Mouse (Mus musculus) G1E (cell line): Measurements from ENCODE around the gene Mfsd4b2. TPM values are rescaled to one million over a fixed set of nuclear protein-coding genes. Genes with fewer than 3 reads are reported as not detected.
A peak's percentile ranks its signal among the peaks of the same experiment; 100 is the strongest.
"Not testable (repeated sequence)": the region's sequence is repeated elsewhere in the genome, so short reads cannot be mapped to it uniquely, and the experiment has no call there.

Source experiments
- ATAC-seq: 2 replicates; pipeline ENCODE4 v1.8.0; 2016; ENCODE audit warnings: mild to moderate bottlenecking; ENCODE audit not compliant: insufficient number of reproducible peaks, poor library complexity, low FRiP score, severe bottlenecking; ENCODE audit errors: extremely low read depth
- DNase-seq: peaks from one replicate; pipeline ENCODE4 v3.0.0; 2012; ENCODE audit warnings: low spot score
- H3K27me3 ChIP-seq: 2 replicates; pipeline ENCODE4 v1.6.1; 2012; ENCODE audit warnings: mild to moderate bottlenecking, low read length, inconsistent platforms; ENCODE audit not compliant: insufficient read depth
- H3K36me3 ChIP-seq: replicated peaks from 2 replicates; pipeline ENCODE3; 2012; ENCODE audit warnings: mild to moderate bottlenecking, inconsistent platforms
- H3K4me1 ChIP-seq: 2 replicates; pipeline ENCODE4 v1.6.1; 2012; ENCODE audit warnings: low read depth, low read length, inconsistent platforms, mixed read lengths; ENCODE audit not compliant: insufficient read depth
- H3K4me3 ChIP-seq: 2 replicates; pipeline ENCODE4 v1.5.1; 2012; ENCODE audit warnings: low read depth, mild to moderate bottlenecking, inconsistent platforms, low read length, moderate library complexity, mixed read lengths
- H3K9me3 ChIP-seq: replicated peaks from 2 replicates; pipeline ENCODE4 v1.6.1; 2012; ENCODE audit warnings: inconsistent platforms
- CTCF ChIP-seq: IDR thresholded peaks from 2 replicates; pipeline ENCODE4 v1.5.1; 2012; ENCODE audit warnings: low read depth, low read length, inconsistent platforms, mixed read lengths
- GATA1 ChIP-seq: IDR thresholded peaks from 2 replicates; pipeline ENCODE4 v1.6.1; 2012; ENCODE audit warnings: borderline replicate concordance, low read length, inconsistent platforms, mixed read lengths
- GATA2 ChIP-seq: IDR thresholded peaks from 2 replicates; pipeline ENCODE4 v1.6.1; 2012; ENCODE audit warnings: low read depth, low read length, inconsistent platforms, borderline replicate concordance
- POLR2AphosphoS5 ChIP-seq: IDR thresholded peaks from 2 replicates; pipeline ENCODE4 v1.6.1; 2012; ENCODE audit warnings: low read depth, low read length, inconsistent platforms; ENCODE audit not compliant: insufficient replicate concordance
- TAL1 ChIP-seq: conservative IDR thresholded peaks from 2 replicates; pipeline ENCODE4 v1.6.1; 2012; ENCODE audit warnings: low read depth, low read length, inconsistent platforms, mixed read lengths
- polyA plus RNA-seq: library from polyadenylated mRNA; stranded (reverse); fragments of >175 nt; gene quantifications from 2 replicates; pipeline ENCODE4 v1.2.3, GENCODE M21; 2012
- total RNA-seq, 2 experiments: library from RNA; stranded (forward) in 1 of 2; stranded (reverse) in 1 of 2; fragments of 200-1000 nt in 1 of 2; fragments of >200 nt in 1 of 2; fragmentation: Nextera tagmentation in 1 of 2; gene quantifications; 2 replicates each; pipeline ENCODE4 v1.2.3; 2014 to 2017

Gene Mfsd4b2
- total and polyA plus RNA-seq, 3 experiments: 0.05 TPM; not detected in 2

DNA sequence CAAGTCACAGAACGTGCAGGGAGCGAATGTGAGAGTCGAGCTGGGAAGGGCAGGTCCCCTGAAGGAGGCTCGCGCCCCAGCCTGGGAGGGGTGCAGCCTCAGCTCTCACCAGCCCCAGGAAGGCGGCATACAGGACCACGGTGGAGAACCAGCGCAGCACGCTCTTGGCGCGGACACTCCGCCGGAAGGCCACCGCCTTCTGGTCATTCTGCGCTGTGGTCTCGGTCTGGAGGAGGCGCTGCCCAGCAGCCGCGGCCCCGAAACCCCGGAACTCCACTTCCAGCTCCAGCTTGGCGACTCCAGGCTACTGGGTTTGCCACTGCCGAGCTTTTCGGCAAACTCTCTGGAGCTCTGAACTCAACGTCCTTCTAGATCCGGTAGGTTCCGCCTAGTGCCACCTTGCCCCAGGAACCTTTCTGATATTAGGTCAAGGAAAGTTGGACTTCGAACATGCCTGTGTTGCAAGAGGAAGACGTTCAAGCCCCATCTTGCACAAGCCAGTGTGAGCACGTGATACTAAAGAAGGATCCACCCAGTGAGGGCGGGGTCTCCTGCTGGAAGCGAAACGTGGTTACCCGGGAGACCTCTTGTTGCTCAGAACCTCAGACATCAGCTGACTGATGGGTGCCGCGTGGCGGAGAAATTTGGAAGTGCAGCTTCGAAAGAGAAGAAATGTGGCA lies 33.2 kb upstream of the Mfsd4b2 start, which contains the start of gene Mfsd4b3:
Gene Mfsd4b3, minus strand, starts transcription at position 393 of the 680 bp plus-strand sequence.
- TF ChIP-seq TAL1 (no peak), GATA1 (no peak), CTCF (no peak), POLR2AphosphoS5 (no peak), GATA2 (no peak)
- Histone ChIP-seq H3K27me3 (peaks cover 9% of the 10 kb centered on the region), H3K36me3 (no peaks in the 10 kb centered on the region), H3K4me1 (peaks cover 21% of the 10 kb centered on the region), H3K4me3 (peak within 1 kb of the TSS; percentile 69), H3K9me3 (no peaks in the 10 kb centered on the region)
- peak; percentile 45; the same call in 1 of the 2 replicates for ATAC-seq
- peak; percentile 57 for DNase-seq

- H3K36me3 ChIP-seq: no peaks in the 10 kb centered on the region
- TF ChIP-seq GATA2 (no peak), GATA1 (no peak), POLR2AphosphoS5 (no peak), TAL1 (no peak), CTCF (no peak)
- ATAC-seq (no peak), DNase-seq (no peak)
- peaks cover 21% of the 10 kb centered on the region for H3K4me1 ChIP-seq
- H3K9me3 ChIP-seq: no peaks in the 10 kb centered on the region
- H3K27me3 ChIP-seq: peaks cover 4% of the 10 kb centered on the region
- no peak overlapping the region for H3K4me3 ChIP-seq
Observed at GRCm38 (mm10) chr10:39958266-39958665, 31.5 kb upstream of the Mfsd4b2 start.

DNA sequence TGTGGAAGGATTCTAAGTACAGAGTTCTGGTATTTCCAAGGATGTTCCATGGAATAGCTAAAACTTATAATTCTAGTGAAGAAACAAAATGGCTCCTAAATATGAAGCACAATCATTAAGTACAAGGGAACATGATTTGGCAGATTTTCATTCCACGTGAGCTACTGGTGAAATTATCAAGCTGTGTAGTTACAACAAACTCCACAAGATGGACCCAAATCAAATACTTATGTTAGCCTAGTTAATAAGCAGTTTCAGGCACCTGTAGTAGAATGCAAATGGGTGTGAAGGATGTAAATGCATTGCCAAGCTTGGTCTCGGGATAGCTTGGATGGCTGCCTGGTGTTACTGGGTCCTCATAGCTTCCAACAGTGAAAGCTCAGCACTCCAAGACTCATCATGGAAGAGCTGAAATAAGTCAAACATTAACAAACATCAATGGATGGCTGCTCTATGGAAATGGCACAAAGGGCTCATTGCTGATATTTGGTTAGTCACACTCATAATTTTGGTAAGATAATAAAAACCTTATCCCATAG lies 29.7 kb upstream of the Mfsd4b2 start:
- no peaks in the 10 kb centered on the region for H3K9me3 ChIP-seq
- DNase-seq: no peak
- ATAC-seq: no peak
- no peak for TF ChIP-seq CTCF
- H3K36me3 ChIP-seq: no peaks in the 10 kb centered on the region
- no peak overlapping the region for H3K4me3 ChIP-seq
- H3K27me3 ChIP-seq: peaks cover 9% of the 10 kb centered on the region
- peaks cover 15% of the 10 kb centered on the region for H3K4me1 ChIP-seq

- Histone ChIP-seq H3K9me3 (no peaks in the 10 kb centered on the region), H3K36me3 (no peaks in the 10 kb centered on the region), H3K4me3 (no peak overlapping the region), H3K4me1 (peaks cover 8% of the 10 kb centered on the region), H3K27me3 (peaks cover 9% of the 10 kb centered on the region)
- ATAC-seq: no peak
- no peak for TF ChIP-seq TAL1
- no peak for TF ChIP-seq GATA1
- TF ChIP-seq CTCF: no peak
- no peak for TF ChIP-seq POLR2AphosphoS5
- TF ChIP-seq GATA2: no peak
- DNase-seq: no peak
Observed at GRCm38 (mm10) chr10:39955163-39955562, 28.4 kb upstream of the Mfsd4b2 start.

GRCm38 (mm10) chr10:39949377-39949954 lies 22.7 kb upstream of the Mfsd4b2 start:
- Histone ChIP-seq H3K27me3 (peaks cover 7% of the 10 kb centered on the region; the same call in 1 of the 2 replicates), H3K4me3 (no peak overlapping the region), H3K4me1 (peaks cover 3% of the 10 kb centered on the region; the same call in 1 of the 2 replicates), H3K9me3 (no peaks in the 10 kb centered on the region), H3K36me3 (no peaks in the 10 kb centered on the region)
- TF ChIP-seq CTCF: no peak
- no peak for TF ChIP-seq GATA2
- TF ChIP-seq GATA1: no peak
- no peak for TF ChIP-seq POLR2AphosphoS5
- TF ChIP-seq TAL1: no peak
- ATAC-seq (no peak), DNase-seq (no peak)

DNA sequence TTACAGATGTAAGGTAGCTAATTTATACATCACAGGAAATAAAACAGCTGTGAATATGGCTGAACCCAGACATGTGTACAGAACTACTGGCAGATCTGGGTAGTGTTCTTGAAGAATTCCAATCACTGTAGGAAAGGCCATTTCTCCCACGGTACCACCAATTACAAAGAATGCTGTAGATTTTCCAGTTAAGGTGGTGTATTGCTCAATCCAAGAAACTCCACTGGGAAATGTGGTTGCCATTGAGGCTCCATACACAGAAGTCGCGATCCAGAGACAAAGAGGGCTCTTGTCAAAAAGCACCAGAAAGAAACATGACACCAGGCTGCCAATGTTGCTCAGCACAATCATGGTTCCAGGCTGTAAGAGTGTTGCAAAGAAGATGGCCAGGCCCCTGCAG lies 20.5 kb upstream of the Mfsd4b2 start:
- not testable (repeated sequence) for DNase-seq, H3K4me1 ChIP-seq, ATAC-seq, H3K27me3 ChIP-seq, H3K36me3 ChIP-seq, H3K4me3 ChIP-seq, H3K9me3 ChIP-seq

DNA sequence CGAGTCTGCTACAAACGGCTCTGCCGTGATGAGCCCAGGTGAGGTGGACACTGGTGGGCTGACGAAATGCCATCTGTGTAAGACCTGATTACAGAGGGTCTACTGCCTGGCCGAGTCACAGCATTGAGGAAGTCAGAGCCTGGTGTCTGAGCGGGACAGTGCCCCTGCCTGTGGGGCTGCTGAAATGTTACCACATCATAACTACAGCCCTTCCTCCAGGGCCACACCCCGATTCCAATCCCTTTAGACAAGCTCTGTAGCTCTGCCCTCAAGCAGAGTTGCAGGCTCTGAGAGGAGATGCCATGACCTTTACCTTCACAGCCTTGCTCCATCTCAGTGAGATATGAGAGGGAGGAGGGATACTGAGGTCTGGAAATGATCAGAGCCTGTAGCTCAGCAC lies 9.8 kb upstream of the Mfsd4b2 start:
- no peak overlapping the region for H3K4me3 ChIP-seq
- H3K36me3 ChIP-seq: no peaks in the 10 kb centered on the region
- H3K9me3 ChIP-seq: no peaks in the 10 kb centered on the region
- no peak for TF ChIP-seq GATA2
- no peak for TF ChIP-seq TAL1
- no peak for TF ChIP-seq CTCF
- TF ChIP-seq GATA1: no peak
- no peak for TF ChIP-seq POLR2AphosphoS5
- peaks cover 36% of the 10 kb centered on the region for H3K27me3 ChIP-seq
- DNase-seq (no peak), ATAC-seq (no peak)
- no peaks in the 10 kb centered on the region for H3K4me1 ChIP-seq

DNA sequence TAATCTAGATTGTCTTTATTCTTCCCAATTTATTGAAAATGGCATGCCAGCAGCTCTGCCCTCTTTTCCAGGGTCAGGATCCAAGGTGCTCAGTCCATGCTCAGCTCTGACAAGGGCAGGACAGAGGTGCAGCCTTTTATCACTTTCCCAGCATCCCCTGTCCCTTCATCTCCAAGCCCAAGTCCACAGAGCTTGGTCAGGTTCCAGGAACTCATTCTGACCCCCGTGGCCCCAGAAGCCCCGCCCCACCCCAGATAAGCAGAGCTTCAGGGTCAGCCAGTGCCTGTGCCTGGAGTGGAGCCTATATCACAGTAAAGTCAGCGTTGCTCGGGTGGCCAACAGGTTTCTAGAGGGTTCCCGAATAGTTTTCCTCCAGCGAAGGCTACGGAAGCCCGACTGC lies 2.2 kb downstream of the Mfsd4b2 start:
- DNase-seq: not testable (repeated sequence)

More for the DNA sequence above, 2.2 kb downstream of the Mfsd4b2 start:
- H3K4me1 ChIP-seq, H3K36me3 ChIP-seq, H3K9me3 ChIP-seq, H3K4me3 ChIP-seq, ATAC-seq, H3K27me3 ChIP-seq: not testable (repeated sequence)
